Mouse (Mus musculus): ENCODE results near the gene 1700021F07Rik.

1700021F07Rik gene

GRCm38 (mm10) chr2:173564179-173564578 is 41.8 kb downstream of the 1700021F07Rik start:
- DNase-seq, result no peak

All from right cerebral cortex, adult 18-20 months (tissue).